In genomic region chr6:61301631-61302030, GRCm38 (mm10) we compare ENCODE assay signal across 9 mouse cellular contexts.
DNase-seq lines count a peak whose midpoint lies in the region.
"Had no signal": no experiment of that assay in that cellular context is flagged by ENCODE, and none has a peak within 500 bp of the region (broad histone marks: within the 10 kb centered on the region; RNA-seq: fewer than 3 reads in every experiment).

No protein-coding gene starts in this region.

- peak; percentile 58 for DNase-seq in embryo, embryonic 10.5 days (ENCODE audit: low spot score)
- no peak for DNase-seq in embryo, embryonic 10 days (ENCODE audit: low spot score)
- peak; percentile 12 to 18 for DNase-seq in kidney, postnatal 4 days
- no peak for DNase-seq in kidney, adult 11 months
- DNase-seq in CD4-positive helper T cell, adult 2 months (ENCODE audit: low read depth, low spot score): peak; percentile 19
- peak; percentile 21 for DNase-seq in induced T-regulatory cell, adult 2 months (ENCODE audit: low read depth)
- no peak for DNase-seq in thymus, adult 18-20 months
- DNase-seq in right cerebral cortex, postnatal 10 days (ENCODE audit: low spot score in 2 of 2): no peak
- DNase-seq: gastrocnemius, postnatal 25 days had no signal

Comparison
In these comparisons a context has a peak if more than half of its experiments do, and no peak if none do; other contexts are left out.
1. DNase-seq: peak in embryo, embryonic 10.5 days (single experiment), kidney, postnatal 4 days (2 of 2), CD4-positive helper T cell, adult 2 months (single experiment) and induced T-regulatory cell, adult 2 months (single experiment); none in embryo, embryonic 10 days (single experiment), kidney, adult 11 months (single experiment), thymus, adult 18-20 months (0 of 2) and right cerebral cortex, postnatal 10 days (0 of 2).